Mouse (Mus musculus) frontal cortex, postnatal 36 days (tissue): ENCODE data around the gene Rusc2.

Experiments used
- DNase-seq, 2 experiments: peaks; one replicate each; pipeline ENCODE4 v3.0.0; 2022; ENCODE audit warnings: low spot score in 2 of 2

Gene Rusc2

DNA sequence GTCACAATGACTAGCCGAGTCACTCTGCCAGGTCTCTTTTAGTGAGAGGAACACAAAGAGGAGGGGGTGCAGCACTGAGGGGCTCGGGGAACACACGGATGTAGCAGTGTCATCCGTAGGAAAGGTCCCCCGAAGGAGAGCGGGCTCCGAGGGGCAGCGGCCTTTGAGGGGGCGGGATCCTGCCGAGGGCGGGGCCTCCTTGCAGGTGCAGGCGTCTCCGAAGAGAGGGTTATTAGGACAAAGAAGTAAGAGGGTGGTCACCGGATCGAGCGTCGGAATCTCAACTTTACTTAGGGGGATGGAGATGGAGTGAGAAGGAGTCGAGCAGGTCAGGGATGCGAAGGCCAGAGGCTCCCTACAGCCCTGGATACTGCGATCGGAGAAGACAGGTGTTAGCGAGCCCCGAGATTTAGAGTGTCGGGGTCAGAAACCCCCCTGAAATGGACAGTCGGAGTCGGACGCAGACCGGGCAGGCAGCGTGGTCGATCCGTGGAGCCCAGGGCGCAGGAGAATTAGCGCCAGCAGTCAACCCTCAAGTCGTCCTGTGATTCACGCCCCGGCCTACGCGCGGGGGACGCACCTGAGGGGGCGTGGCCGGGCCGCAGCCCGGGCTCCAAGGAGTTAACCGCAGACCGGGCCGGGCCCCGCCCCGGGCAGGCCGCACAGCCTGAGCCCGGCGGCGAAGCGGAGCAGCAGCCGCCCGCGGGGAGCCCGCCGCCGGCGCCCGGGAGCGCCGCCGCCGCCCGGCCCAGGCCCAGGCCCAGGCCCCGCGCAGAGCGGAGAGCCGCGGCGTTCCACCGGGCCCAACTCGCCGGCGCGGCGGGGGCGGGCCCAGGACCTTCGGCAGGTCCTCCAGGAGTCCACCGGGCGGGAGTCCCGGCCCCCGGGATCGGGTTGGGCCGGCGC is 60.9 kb downstream of the Rusc2 start:
- DNase-seq, result peak; percentile 72

DNA sequence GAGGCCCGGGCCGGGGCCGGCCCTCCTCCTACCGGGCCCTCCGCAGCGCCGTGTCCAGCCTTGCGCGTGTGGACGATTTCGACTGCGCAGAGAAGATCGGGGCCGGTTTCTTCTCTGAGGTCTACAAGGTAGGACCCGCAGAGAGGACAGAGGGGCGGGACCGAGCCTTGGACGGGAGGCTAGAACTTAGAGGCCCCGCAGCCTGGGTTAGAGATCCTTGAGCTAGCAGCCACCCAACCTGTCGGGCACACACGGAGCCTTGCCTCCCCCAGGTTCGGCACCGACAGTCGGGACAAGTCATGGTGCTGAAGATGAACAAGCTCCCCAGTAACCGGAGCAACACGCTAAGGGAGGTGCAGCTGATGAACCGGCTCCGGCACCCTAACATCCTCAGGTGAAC is 61.7 kb downstream of the Rusc2 start:
- no peak for DNase-seq

DNA sequence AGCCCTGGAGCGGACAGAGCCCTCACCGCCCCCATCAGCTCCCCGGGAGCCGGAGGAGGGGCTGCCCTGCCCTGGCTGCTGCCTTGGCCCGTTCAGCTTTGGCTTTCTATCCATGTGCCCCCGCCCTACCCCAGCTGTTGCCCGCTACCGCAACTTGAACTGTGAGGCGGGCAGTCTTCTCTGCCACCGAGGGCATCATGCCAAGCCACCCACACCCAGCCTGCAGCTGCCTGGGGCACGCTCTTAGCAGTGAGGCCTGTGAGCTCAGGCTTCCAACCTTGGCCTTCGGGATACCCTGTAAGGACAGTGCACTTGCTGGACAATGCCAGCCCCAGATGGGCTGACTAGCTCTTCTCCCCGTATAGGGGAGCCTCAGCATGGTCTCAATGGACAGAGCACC is 65.5 kb downstream of the Rusc2 start:
- no peak for DNase-seq

GRCm38 (mm10) chr4:43448554-43448953 is 66.8 kb downstream of the Rusc2 start:
- no peak for DNase-seq

DNA sequence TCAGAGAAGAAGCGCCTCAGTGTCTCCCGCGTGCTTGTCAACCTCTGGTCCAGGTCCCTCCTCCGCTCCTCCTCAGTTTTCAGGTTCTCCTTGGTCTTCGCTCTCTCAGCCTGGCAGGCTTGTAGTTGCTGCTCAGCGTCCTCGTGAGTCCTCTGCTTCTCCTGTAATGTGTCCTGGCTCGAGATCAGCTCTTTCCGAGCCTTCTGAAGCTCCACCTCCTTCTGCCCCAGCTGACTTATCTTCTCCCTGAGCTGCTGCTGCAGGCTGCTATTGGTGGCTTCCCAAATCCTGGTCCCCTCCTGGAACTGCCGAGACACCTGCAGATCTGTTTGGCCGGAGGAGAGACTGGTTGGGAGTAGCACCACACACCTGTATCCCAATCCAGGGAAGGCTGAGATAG is 70.5 kb downstream of the Rusc2 start:
- no peak for DNase-seq

DNA sequence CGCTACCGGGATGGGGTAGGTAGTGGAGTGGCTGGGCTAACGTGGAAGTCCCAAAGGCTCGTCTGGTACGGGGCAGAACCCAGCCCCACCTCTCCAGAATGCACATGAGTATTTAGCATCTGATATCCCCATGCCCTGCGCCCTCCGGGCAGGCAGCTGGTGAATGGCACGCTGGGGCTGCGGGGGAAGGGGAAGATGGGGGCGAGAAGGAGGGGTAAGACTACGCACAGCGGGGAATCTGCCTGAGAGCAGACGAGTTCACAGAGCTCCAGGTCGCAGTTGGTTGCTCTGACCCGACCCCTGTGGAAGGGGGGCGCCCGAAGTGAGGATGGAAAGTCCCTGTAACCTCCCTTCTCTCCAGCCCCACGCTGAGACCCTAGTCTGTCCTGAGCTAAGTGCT is 71.6 kb downstream of the Rusc2 start:
- no peak for DNase-seq

GRCm38 (mm10) chr4:43454041-43454836 is 72.5 kb downstream of the Rusc2 start, which contains the start of gene Cd72:
TSS of gene Cd72 (minus strand) at chr4:43454628.
- no peak for DNase-seq

GRCm38 (mm10) chr4:43456470-43456869 is 74.7 kb downstream of the Rusc2 start:
- no peak for DNase-seq

- no peak for DNase-seq
Measured at GRCm38 (mm10) chr4:43457124-43457523, 75.3 kb downstream of the Rusc2 start.

DNA sequence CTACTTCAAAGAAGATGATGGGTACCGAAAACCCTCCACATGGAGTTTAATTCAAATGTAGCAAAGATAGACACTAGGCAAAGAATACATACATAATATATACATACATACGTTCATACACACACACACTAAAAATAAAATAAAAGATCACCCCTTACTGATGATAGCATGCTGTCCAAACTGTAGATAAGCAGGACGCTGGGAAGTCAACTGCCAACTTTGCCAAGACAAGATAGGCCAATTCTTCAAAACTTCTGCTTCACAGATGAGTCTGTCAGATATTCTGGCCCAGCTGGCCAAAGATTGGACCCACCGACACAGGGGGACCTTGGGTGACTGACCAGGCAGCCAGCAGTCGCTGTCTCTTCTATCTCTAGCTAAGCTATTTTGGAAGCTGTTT is 81.3 kb downstream of the Rusc2 start:
- no peak for DNase-seq

DNA sequence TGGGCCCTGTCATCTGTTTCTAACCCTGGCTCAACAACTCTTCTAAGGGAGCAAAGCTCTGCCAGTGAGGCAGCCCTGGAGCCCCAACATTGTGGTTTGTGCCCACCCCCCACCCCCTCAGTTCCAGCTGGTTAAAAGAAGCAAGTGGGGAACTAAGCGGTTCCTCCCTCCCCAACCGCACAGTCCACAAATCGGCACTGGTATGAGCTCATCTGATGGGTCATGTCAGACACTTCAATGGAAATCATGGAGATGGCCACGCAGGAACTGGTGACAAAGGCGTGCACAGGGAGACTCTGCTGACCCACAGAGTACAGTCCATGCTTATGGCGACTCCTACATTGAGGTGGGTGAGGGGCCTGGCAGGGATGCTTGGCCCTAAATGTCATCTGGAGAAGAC is 84.2 kb downstream of the Rusc2 start:
- DNase-seq, result no peak

DNA sequence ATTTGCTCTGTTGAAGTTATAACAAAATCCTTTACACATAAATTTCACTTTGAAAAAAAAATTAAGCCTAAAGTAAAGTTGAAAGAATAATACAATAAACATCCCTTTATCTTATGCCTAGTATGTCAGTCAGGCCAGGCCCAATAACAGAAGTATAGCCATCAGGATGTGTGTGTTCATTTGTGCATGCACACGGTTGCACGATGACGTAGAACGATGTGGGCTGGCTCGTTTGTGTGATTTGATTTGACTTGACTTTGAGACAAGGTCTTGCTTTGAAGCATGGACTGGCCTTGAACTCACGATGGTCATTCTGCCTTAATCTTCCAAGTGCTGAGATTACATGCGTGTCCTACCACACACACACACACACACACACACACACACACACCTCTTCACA is 85.1 kb downstream of the Rusc2 start:
- no peak for DNase-seq

- DNase-seq, result no peak
Measured at GRCm38 (mm10) chr4:43470301-43470700, 88.5 kb downstream of the Rusc2 start.

- DNase-seq, result no peak
Measured at GRCm38 (mm10) chr4:43473636-43474035, 91.9 kb downstream of the Rusc2 start.

DNA sequence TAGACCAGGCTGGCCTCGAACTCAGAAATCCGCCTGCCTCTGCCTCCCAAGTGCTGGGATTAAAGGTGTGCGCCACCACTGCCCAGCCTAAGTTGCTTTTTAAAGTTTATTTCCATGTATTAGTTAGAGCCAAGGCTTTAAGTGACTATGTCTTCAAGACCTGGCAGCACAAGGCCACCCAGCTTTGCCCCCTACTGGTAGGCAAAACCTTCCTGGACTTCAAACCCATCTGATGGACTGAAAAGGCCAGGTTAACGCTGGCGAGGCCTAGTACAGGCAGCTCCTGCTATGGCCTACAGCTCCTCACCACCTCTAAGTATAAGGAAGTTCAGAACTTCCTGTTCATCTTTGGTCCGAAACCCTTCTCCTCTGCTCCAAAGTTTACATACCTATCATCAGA is 94.8 kb downstream of the Rusc2 start:
- no peak for DNase-seq
